Mouse (Mus musculus): ENCODE data around the gene Cacna1c. TPM values are rescaled to one million over a fixed set of nuclear protein-coding genes. Genes with fewer than 3 reads are reported as not detected.

Gene Cacna1c
- 6.4 and 7.2 TPM in 2 replicates for polyA plus RNA-seq (2015; fragmentation: Nextera tagmentation; extraction: Ambion mirVana)

DNA sequence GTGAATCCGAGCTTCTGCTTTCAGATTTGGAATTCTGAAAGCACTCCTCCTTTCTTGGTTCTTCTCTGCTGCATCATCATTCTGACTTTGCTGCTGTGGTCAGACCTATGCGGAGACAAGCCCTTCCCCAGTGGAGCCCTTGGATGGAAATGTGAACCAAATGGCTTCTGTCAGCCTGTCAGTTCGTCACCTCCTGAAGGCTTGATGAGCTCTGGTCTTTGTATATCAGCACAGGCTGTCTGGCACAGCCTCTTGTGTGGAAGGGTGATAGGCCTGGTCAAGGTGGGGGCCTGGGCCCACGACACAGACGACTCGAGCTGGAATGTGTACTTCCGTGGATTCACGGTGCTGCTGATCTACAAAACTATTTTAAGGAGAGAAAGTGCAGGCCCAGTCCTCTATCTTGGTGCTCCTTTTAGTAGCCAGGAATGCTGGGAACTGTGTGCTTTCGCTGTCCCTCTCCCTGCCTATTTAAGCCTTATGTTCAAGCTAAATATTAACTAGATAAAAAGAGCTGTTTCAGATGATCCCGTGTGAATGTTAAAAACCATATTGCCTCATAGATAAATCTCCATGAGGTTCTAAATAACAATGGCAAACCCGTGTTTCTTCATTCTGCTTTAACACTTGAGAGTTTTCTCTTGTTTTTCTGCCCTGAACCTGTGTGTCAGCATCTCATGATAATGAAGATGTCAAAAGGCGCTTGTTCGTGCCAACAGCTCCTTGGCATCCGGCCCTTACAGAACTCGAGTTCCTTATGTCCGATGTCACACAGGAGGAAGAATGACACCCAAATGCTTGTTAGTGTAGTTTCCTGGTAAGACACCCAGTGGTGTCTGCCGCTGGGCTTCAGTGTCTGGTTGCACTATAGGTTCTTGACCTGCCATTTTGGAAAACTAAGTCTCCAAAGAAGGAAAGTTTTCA lies at the start of gene Cacna1c:
Cacna1c (minus strand) TSS at position 37 of the 924 bp plus-strand sequence.
- peaks cover 23% of the 10 kb centered on the region for H3K36me3 ChIP-seq
- no peaks in the 10 kb centered on the region for H3K9me3 ChIP-seq
- H3K4me1 ChIP-seq: peaks cover 41% of the 10 kb centered on the region
- no peak for ATAC-seq (replicated peaks)
- H3K4me3 ChIP-seq: no peak within 1 kb of the TSS
- H3K9ac ChIP-seq (replicated peaks): no peak within 1 kb of the TSS
- no peak within 1 kb of the TSS for H3K4me2 ChIP-seq (replicated peaks)
- 66% methylated on average over 17 of the region's 17 CpGs for WGBS
- no peak within 1 kb of the TSS; the same call in 1 of the 2 replicates for H3K27ac ChIP-seq (replicated peaks)
- no peaks in the 10 kb centered on the region for H3K27me3 ChIP-seq

DNA sequence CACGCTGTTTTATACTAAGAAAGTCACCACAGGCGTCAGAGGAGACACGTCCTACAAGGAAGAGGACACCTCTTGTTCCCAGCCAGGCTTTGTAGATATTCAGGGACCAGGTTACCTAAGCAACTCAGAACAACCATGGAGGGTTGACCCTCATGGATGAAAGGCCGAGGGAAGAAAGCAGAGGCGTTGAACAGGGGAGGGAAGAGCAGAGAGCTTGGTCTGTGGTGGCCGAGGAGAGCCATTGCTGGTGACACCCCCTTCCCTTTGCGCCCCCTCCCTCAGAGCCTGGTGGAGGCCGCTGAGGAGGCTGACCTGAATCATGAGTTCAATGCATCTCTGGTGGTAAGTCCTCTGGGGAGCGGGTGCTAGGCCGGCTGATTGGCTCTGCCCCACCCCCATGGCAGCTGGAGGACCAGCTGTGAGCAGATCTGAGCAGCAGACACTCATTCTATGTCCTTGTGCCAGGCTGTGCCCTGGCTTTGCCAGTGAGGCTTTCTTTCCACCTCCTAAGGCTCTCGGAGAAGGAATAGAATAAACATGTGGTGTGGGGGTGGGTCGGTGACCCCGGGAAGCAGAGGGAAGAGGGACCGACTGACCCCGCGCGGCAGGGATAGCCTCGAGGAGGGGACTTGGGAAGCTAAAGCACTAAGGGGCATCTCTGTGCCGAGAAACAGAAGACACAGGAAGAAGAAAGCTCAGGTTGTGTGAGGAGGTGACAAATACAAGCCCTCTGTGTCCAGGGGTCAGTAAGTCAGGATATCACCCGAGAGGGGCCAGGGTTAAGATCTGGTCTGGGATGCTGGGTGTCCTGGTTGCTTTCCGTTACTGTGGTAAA lies 44.9 kb upstream of the Cacna1c start:
- Histone ChIP-seq H3K9me3 (peaks cover 3% of the 10 kb centered on the region; the same call in 1 of the 2 replicates), H3K9ac (replicated peaks) (no peak overlapping the region), H3K4me2 (replicated peaks) (no peak overlapping the region), H3K4me1 (peaks cover 17% of the 10 kb centered on the region), H3K27ac (replicated peaks) (no peak overlapping the region), H3K27me3 (no peaks in the 10 kb centered on the region), H3K4me3 (no peak overlapping the region), H3K36me3 (no peaks in the 10 kb centered on the region)
- peak; percentile 42; the same call in 1 of the 2 replicates for ATAC-seq (replicated peaks)
- WGBS: 70% methylated on average over 21 of the region's 21 CpGs

GRCm38 (mm10) chr6:119240256-119240655 lies 44.0 kb upstream of the Cacna1c start:
- 81% methylated on average over 7 of the region's 7 CpGs for WGBS
- Histone ChIP-seq H3K27ac (replicated peaks) (no peak overlapping the region), H3K4me1 (peaks cover 17% of the 10 kb centered on the region), H3K4me3 (no peak overlapping the region), H3K9me3 (no peaks in the 10 kb centered on the region), H3K4me2 (replicated peaks) (no peak overlapping the region), H3K27me3 (no peaks in the 10 kb centered on the region), H3K36me3 (no peaks in the 10 kb centered on the region), H3K9ac (replicated peaks) (no peak overlapping the region)
- ATAC-seq (replicated peaks): no peak

DNA sequence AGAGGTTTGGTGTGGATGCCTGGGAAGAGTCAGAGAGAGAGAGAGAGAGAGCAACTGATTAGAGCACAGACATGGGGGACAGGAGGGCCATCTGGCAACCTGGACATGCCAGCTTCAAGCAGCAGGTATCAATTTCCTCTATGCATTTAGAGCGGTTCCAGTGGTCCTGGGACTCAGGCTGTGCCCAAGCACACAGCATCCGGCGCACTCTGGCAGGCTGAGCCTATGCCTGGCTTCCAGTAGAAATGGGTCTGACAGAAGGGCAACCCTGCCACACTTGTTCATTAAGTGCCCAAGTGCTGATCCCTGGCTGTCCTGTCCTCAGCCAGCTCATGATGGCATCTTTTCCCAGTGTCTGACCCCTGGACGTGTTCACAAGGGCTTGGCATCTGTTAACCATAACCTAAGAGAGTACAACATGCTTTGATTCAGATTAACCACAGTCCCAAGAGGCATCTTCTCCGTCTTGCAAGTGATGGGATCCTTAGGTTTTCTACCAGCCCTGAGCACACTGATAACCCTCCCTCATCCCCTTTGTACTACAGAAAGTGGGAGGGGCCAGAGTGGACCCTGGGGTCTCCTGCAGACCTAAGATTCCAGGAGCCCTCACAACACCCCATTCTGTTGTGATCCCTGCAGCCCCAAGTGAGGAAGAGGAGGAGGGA lies 43.3 kb upstream of the Cacna1c start:
- no peaks in the 10 kb centered on the region for H3K9me3 ChIP-seq
- WGBS: 84% methylated on average over 5 of the region's 5 CpGs
- peaks cover 17% of the 10 kb centered on the region for H3K4me1 ChIP-seq
- no peak overlapping the region for H3K9ac ChIP-seq (replicated peaks)
- H3K27me3 ChIP-seq: no peaks in the 10 kb centered on the region
- no peak overlapping the region for H3K27ac ChIP-seq (replicated peaks)
- H3K36me3 ChIP-seq: no peaks in the 10 kb centered on the region
- H3K4me3 ChIP-seq: no peak overlapping the region
- H3K4me2 ChIP-seq (replicated peaks): no peak overlapping the region
- ATAC-seq (replicated peaks): no peak

DNA sequence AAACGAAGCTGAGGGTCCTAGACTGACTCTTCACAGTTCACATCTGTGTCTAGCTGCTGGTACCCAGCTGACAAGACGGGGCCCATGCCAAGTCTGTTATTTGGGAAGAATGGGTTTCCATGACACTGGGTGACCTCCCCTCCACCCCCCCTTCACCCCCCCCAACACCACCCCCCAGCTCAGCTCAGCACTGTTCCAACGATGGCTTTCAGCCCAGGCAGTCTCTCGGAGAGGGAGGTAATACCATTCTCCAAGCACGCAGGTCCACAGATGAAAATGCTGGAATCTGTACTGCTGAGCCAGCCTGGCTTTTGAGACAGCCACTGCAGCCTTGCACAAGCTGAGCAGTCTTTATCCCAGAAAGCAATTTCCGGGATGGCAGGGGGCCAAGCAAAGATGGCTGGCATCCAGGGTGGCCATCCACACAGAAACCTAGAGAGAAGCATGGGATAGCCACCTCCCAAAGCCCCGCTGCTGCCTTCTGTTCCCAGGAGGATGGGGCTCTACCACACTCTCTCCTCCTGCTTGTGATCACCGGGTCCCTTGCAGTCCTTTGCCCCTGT lies 41.3 kb upstream of the Cacna1c start:
- Histone ChIP-seq H3K4me3 (no peak overlapping the region), H3K27ac (replicated peaks) (peak overlapping the region; percentile 67), H3K27me3 (no peaks in the 10 kb centered on the region), H3K4me1 (peaks cover 17% of the 10 kb centered on the region), H3K9ac (replicated peaks) (no peak overlapping the region), H3K9me3 (no peaks in the 10 kb centered on the region), H3K36me3 (no peaks in the 10 kb centered on the region), H3K4me2 (replicated peaks) (no peak overlapping the region)
- 24% methylated on average over 8 of the region's 8 CpGs for WGBS
- peak; percentile 90 for ATAC-seq (replicated peaks)

DNA sequence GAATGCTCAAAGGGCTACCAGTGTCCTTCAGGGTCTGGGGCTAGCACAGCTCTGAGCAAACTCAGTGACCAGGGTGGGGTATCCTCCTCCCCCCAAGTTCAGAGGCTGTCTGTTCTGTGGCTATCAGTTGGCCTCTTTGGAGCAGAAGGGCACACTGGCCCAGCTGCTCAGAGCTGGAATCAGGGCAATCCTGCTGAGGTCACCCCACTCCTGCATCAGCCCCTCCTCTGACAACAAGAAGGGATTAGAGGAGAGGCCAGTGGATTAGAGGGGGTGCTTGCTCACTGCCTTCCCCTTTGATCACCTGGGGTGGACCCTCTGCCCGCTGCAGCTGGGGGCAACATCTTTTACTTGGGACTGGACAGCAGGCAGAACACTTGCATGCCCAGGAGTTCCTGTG lies 40.0 kb upstream of the Cacna1c start, which contains the start of gene Cacna2d4:
Cacna2d4 (plus strand) TSS at position 286 of the 400 bp plus-strand sequence.
- Histone ChIP-seq H3K9ac (replicated peaks) (no peak within 1 kb of the TSS), H3K9me3 (no peaks in the 10 kb centered on the region), H3K27ac (replicated peaks) (peak within 1 kb of the TSS; percentile 67), H3K4me3 (no peak within 1 kb of the TSS), H3K4me1 (peaks cover 17% of the 10 kb centered on the region), H3K27me3 (no peaks in the 10 kb centered on the region), H3K4me2 (replicated peaks) (no peak within 1 kb of the TSS), H3K36me3 (no peaks in the 10 kb centered on the region)
- WGBS: 45% methylated on average over 1 of the region's 1 CpGs
- ATAC-seq (replicated peaks): no peak

DNA sequence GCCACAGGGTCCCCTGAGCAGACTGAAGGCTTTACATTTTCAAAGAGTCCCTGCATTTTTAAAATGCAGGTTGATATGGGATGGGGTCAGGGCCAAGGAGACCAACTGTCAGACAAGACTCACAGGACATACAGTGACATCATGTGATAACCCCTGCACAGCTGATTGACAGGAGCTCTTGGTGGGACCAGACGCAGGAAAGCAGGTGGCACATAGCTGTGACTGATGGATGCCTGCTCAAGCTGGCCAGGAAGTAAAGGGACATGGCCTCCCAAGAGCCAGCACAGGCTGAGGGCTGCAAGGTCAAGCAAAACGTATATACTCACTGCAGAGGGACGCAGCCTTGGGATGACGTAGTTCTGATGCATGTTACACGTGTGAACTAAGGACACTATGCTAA lies 39.2 kb upstream of the Cacna1c start:
- H3K9ac ChIP-seq (replicated peaks): no peak overlapping the region
- WGBS: 87% methylated on average over 5 of the region's 5 CpGs
- no peak overlapping the region for H3K4me2 ChIP-seq (replicated peaks)

DNA sequence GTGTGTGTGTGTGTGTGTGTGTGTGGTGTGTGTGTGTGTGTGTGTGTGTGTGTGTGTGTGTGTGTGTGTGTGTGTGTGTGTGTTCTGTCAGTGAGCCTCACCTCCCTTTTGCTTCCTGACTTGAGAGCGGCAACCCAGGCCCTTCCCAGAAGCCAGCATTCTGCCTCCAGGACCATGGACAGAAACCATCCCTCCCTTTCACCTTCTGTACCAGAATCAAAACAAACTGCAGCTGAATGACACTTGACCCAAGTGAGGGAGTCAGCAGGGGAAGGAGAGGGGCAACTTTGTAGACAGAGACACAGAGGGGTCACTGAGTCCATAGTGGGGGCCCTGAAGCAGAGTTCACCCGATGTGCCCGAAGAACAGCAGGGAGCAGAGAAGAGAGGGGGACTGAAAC lies 36.8 kb upstream of the Cacna1c start:
- WGBS: 53% methylated on average over 3 of the region's 3 CpGs
- Histone ChIP-seq H3K4me3 (no peak overlapping the region), H3K4me2 (replicated peaks) (no peak overlapping the region), H3K27me3 (no peaks in the 10 kb centered on the region), H3K9ac (replicated peaks) (no peak overlapping the region), H3K36me3 (no peaks in the 10 kb centered on the region), H3K9me3 (no peaks in the 10 kb centered on the region), H3K4me1 (peaks cover 16% of the 10 kb centered on the region), H3K27ac (replicated peaks) (no peak overlapping the region)
- ATAC-seq (replicated peaks): no peak

More for the DNA sequence above, 39.2 kb upstream of the Cacna1c start:
- no peak overlapping the region for H3K27ac ChIP-seq (replicated peaks)
- no peak overlapping the region for H3K4me3 ChIP-seq
- no peaks in the 10 kb centered on the region for H3K9me3 ChIP-seq
- no peaks in the 10 kb centered on the region for H3K27me3 ChIP-seq
- peaks cover 17% of the 10 kb centered on the region for H3K4me1 ChIP-seq
- H3K36me3 ChIP-seq: no peaks in the 10 kb centered on the region
- no peak for ATAC-seq (replicated peaks)

DNA sequence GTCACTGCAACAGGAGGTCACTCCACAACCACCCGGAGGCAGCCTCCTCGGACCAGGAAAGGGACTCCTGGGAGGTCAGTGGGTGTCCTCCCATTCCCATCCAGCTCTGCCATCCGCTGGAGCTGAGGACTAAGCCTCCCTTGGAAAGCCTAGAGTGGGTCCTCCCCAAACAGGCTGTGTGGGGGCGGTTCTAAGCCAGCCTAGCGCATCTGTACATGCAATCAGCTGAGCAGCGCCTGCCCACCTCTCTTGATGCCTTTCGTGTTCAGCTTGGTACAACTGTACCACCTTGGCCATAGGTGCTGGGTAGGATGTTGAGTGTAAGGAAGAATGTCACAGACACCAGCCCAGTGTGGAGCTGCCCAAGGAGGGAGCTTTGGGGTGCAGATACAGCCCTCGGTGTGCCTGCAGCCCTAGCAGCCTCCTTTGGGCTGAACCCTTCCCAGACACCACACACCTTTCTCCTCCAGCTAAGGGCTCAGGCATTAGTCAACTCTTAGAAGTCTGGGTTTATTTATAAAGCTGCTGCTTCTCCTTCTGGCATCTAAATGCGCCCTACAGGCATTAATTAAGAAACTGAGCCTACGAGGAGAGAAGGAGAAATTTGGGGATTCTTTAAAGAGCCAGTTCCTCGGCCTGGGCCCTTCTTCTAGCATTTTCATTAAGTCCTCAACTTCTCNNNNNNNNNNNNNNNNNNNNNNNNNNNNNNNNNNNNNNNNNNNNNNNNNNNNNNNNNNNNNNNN lies 32.8 kb upstream of the Cacna1c start:
- H3K9me3 ChIP-seq: no peaks in the 10 kb centered on the region
- no peak overlapping the region for H3K27ac ChIP-seq (replicated peaks)
- H3K9ac ChIP-seq (replicated peaks): no peak overlapping the region
- H3K4me2 ChIP-seq (replicated peaks): no peak overlapping the region
- H3K27me3 ChIP-seq: no peaks in the 10 kb centered on the region
- H3K4me1 ChIP-seq: peaks cover 21% of the 10 kb centered on the region
- H3K4me3 ChIP-seq: no peak overlapping the region
- no peak for ATAC-seq (replicated peaks)
- H3K36me3 ChIP-seq: no peaks in the 10 kb centered on the region
- 83% methylated on average over 11 of the region's 11 CpGs for WGBS

DNA sequence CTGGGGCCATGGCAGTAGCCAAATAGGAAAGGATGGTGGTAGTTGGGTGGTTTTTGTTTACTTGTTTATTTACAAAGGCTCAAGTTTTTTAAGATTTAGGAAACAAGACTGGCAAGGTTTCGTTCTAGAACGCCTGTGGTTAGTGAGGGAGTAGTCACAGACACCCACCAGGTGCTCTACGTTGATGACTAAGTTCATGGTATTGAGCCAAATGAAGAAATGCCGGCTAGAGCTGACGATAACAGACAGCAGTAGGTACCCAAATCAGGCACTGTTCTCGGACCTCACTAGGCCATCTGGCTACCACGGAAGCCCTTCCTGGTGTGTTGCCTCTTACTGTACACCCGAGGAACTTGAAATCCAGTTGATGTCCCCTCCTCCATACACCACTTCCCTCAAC lies 30.8 kb upstream of the Cacna1c start:
- Histone ChIP-seq H3K9ac (replicated peaks) (no peak overlapping the region), H3K27ac (replicated peaks) (no peak overlapping the region), H3K4me3 (no peak overlapping the region), H3K9me3 (no peaks in the 10 kb centered on the region), H3K36me3 (no peaks in the 10 kb centered on the region), H3K4me2 (replicated peaks) (no peak overlapping the region), H3K27me3 (no peaks in the 10 kb centered on the region), H3K4me1 (peaks cover 22% of the 10 kb centered on the region)
- WGBS: 94% methylated on average over 8 of the region's 8 CpGs
- ATAC-seq (replicated peaks): no peak

DNA sequence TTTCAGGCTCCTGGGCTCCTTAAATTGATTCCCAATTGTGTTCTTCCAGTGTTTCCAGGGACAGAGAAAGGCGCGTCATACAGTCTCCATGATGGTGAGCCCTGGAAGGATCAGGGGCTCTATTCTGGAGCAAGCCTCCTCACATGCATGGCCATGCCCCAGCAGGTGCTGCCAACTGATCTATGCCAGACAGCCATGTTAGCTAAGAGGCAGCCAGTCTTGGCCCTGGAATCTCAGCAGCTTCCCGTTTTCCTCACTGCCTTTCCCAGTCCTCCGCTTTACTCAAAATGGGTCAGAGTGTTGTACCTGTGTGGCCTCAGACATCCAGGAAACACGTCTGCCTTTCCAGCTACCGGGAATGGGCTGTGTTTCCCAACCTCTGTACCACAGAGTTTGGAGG lies 29.5 kb upstream of the Cacna1c start:
- H3K4me3 ChIP-seq: no peak overlapping the region
- no peak for ATAC-seq (replicated peaks)
- no peaks in the 10 kb centered on the region for H3K36me3 ChIP-seq
- H3K4me2 ChIP-seq (replicated peaks): no peak overlapping the region
- H3K9me3 ChIP-seq: no peaks in the 10 kb centered on the region
- H3K27ac ChIP-seq (replicated peaks): no peak overlapping the region
- 84% methylated on average over 6 of the region's 6 CpGs for WGBS
- no peaks in the 10 kb centered on the region for H3K27me3 ChIP-seq
- H3K4me1 ChIP-seq: peaks cover 22% of the 10 kb centered on the region
- H3K9ac ChIP-seq (replicated peaks): no peak overlapping the region

All from forebrain, embryonic 15.5 days (tissue).